Mouse (Mus musculus): ENCODE results near the gene Preb.

Preb gene

GRCm38 (mm10) chr5:30921256-30922033 is 38.7 kb downstream of the Preb start, which contains the start of gene Khk:
Khk (plus strand) TSS chr5:30921431.
- Histone ChIP-seq H3K27me3 (ENCODE audit: control insufficient read depth, insufficient read depth, low read length, poor library complexity, severe bottlenecking) (no peaks in the 10 kb centered on the region), H3K36me3 (ENCODE audit: control insufficient read depth, insufficient read depth, low read length, poor library complexity, severe bottlenecking) (no peaks in the 10 kb centered on the region)
- peak; percentile 96 for DNase-seq (ENCODE audit: low read depth, low spot score)

GRCm38 (mm10) chr5:30920621-30921020 is 39.5 kb downstream of the Preb start:
- DNase-seq (ENCODE audit: low read depth, low spot score): no peak
- Histone ChIP-seq H3K36me3 (ENCODE audit: control insufficient read depth, insufficient read depth, low read length, poor library complexity, severe bottlenecking) (no peaks in the 10 kb centered on the region), H3K27me3 (ENCODE audit: control insufficient read depth, insufficient read depth, low read length, poor library complexity, severe bottlenecking) (no peaks in the 10 kb centered on the region)

DNA sequence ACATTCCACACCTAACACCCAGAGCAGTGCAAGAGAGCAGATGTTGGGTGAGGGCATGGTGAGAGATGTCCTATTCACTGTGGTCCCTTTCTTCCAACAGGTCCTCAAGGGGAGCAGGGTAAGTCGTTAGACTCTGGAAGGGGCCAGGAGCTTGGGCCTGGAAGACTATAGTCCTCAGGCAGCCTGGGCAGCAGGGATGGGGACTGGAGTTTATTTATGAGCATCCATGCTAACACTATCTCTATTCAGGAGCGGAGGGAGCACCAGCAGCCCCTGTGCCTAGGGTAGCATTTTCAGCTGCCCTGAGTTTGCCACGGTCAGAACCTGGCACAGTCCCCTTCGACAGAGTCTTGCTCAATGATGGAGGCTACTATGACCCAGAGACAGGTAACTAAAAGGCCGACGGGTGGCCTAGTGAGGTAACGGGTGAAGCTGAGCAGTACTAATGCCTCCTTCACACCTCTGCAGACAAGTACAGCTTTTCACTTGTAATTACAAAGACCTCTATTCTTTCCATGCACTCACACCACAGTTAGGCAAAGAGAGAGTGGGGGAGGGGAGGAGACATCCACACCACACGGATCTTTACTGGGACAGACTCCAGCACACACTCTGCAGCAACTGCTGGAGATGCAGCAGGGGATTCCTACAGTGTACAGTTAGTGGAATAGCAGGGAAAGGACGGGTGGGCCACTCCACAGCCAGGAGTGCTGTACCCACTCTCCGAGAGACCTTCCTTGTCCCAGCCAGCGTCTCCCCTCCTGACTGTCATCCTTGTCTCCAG is 40.1 kb downstream of the Preb start:
- H3K27me3 ChIP-seq (ENCODE audit: control insufficient read depth, insufficient read depth, low read length, poor library complexity, severe bottlenecking): no peaks in the 10 kb centered on the region
- no peak for DNase-seq (ENCODE audit: low read depth, low spot score)
- H3K36me3 ChIP-seq (ENCODE audit: control insufficient read depth, insufficient read depth, low read length, poor library complexity, severe bottlenecking): no peaks in the 10 kb centered on the region

DNA sequence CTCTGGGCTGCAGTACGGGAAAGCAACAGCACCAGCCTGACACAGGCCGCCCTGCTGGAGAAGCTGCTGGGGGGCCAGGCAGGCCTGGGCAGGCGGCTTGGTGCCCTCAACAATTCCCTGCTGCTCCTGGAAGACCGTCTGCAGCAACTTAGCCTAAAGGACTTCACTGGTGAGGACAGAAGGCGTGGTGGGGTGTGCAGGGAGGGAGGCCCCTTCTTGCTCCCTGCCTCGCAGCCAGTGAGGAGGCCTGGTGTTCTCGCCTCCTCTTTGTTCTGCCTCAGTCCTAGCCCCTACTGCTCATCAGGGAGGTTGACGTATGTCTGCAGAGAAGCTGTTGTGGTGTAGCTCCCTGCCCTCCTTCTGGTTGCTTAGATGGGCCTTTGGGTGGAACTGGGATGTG is 41.5 kb downstream of the Preb start:
- no peak for DNase-seq (ENCODE audit: low read depth, low spot score)
- Histone ChIP-seq H3K36me3 (ENCODE audit: control insufficient read depth, insufficient read depth, low read length, poor library complexity, severe bottlenecking) (no peaks in the 10 kb centered on the region), H3K27me3 (ENCODE audit: control insufficient read depth, insufficient read depth, low read length, poor library complexity, severe bottlenecking) (no peaks in the 10 kb centered on the region)

DNA sequence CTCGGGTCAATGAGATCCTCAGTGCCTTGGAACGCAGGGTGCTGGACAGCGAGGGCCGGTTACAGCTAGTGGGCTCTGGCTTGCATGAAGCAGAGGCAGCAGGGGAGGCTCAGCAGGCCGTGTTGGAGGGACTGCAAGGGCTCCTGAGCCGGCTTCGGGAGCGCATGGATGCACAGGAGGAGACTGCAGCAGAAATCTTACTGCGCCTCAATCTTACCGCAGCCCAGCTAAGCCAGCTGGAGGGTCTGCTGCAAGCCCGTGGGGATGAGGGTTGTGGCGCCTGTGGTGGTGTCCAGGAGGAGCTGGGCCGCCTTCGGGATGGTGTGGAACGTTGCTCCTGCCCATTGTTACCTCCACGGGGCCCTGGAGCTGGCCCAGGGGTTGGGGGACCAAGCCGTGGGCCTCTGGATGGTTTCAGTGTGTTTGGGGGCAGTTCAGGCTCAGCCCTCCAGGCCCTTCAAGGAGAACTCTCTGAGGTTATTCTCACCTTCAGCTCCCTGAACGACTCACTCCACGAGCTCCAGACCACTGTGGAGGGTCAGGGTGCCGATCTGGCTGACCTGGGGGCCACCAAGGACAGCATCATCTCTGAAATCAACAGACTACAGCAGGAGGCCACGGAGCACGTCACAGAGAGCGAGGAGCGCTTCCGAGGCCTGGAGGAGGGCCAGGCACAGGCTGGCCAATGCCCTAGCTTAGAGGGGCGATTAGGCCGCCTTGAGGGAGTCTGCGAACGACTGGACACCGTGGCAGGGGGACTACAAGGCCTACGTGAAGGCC is 42.1 kb downstream of the Preb start:
- no peak for DNase-seq (ENCODE audit: low read depth, low spot score)
- Histone ChIP-seq H3K27me3 (ENCODE audit: control insufficient read depth, insufficient read depth, low read length, poor library complexity, severe bottlenecking) (no peaks in the 10 kb centered on the region), H3K36me3 (ENCODE audit: control insufficient read depth, insufficient read depth, low read length, poor library complexity, severe bottlenecking) (no peaks in the 10 kb centered on the region)

DNA sequence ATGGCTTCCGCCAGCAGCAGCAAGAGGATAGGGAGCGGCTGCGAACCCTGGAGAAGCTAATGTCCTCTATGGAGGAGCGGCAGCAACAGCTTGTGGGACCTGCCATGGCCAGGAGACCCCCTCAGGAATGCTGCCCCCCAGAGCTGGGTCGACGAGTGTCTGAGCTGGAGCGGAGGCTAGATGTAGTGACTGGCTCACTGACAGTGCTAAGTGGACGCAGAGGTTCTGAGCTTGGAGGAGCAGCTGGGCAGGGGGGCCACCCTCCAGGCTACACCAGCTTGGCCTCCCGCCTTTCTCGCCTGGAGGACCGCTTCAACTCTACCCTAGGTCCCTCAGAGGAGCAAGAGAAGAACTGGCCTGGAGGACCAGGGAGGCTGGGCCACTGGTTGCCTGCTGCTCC is 42.8 kb downstream of the Preb start:
- no peaks in the 10 kb centered on the region for H3K36me3 ChIP-seq (ENCODE audit: control insufficient read depth, insufficient read depth, low read length, poor library complexity, severe bottlenecking)
- no peak for DNase-seq (ENCODE audit: low read depth, low spot score)
- H3K27me3 ChIP-seq (ENCODE audit: control insufficient read depth, insufficient read depth, low read length, poor library complexity, severe bottlenecking): no peaks in the 10 kb centered on the region

GRCm38 (mm10) chr5:30916841-30917240 is 43.3 kb downstream of the Preb start:
- Histone ChIP-seq H3K36me3 (ENCODE audit: control insufficient read depth, insufficient read depth, low read length, poor library complexity, severe bottlenecking) (no peaks in the 10 kb centered on the region), H3K27me3 (ENCODE audit: control insufficient read depth, insufficient read depth, low read length, poor library complexity, severe bottlenecking) (no peaks in the 10 kb centered on the region)
- DNase-seq (ENCODE audit: low read depth, low spot score): no peak

- peak; percentile 76 for DNase-seq (ENCODE audit: low read depth, low spot score)
- no peaks in the 10 kb centered on the region for H3K36me3 ChIP-seq (ENCODE audit: control insufficient read depth, insufficient read depth, low read length, poor library complexity, severe bottlenecking)
- no peaks in the 10 kb centered on the region for H3K27me3 ChIP-seq (ENCODE audit: control insufficient read depth, insufficient read depth, low read length, poor library complexity, severe bottlenecking)
Observed at GRCm38 (mm10) chr5:30915974-30916433, 44.2 kb downstream of the Preb start.

DNA sequence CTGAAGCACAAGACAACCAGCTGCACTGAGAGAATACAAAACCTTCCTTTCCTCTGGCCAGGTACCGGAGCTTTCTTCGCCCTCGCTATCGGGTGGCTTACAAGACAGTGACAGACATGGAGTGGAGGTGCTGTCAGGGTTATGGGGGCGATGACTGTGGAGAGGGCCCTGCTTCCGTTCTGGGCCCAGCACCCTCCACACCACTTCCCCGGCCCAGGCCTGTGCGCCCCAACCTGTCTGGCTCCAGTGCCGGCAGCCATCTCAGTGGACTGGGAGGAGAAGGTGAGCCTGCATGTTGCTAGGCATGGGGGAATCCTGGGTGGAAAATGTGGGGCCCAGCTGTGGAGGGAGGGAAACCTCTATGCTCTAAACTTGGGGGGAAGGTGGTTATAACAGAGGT is 44.7 kb downstream of the Preb start:
- H3K36me3 ChIP-seq (ENCODE audit: control insufficient read depth, insufficient read depth, low read length, poor library complexity, severe bottlenecking): no peaks in the 10 kb centered on the region
- no peaks in the 10 kb centered on the region for H3K27me3 ChIP-seq (ENCODE audit: control insufficient read depth, insufficient read depth, low read length, poor library complexity, severe bottlenecking)
- DNase-seq (ENCODE audit: low read depth, low spot score): no peak

GRCm38 (mm10) chr5:30914849-30915248 is 45.3 kb downstream of the Preb start:
- Histone ChIP-seq H3K36me3 (ENCODE audit: control insufficient read depth, insufficient read depth, low read length, poor library complexity, severe bottlenecking) (no peaks in the 10 kb centered on the region), H3K27me3 (ENCODE audit: control insufficient read depth, insufficient read depth, low read length, poor library complexity, severe bottlenecking) (no peaks in the 10 kb centered on the region)
- DNase-seq (ENCODE audit: low read depth, low spot score): no peak

GRCm38 (mm10) chr5:30914101-30914635 is 46.0 kb downstream of the Preb start:
- H3K27me3 ChIP-seq (ENCODE audit: control insufficient read depth, insufficient read depth, low read length, poor library complexity, severe bottlenecking): no peaks in the 10 kb centered on the region
- no peaks in the 10 kb centered on the region for H3K36me3 ChIP-seq (ENCODE audit: control insufficient read depth, insufficient read depth, low read length, poor library complexity, severe bottlenecking)
- DNase-seq (ENCODE audit: low read depth, low spot score): no peak

- Histone ChIP-seq H3K36me3 (ENCODE audit: control insufficient read depth, insufficient read depth, low read length, poor library complexity, severe bottlenecking) (no peaks in the 10 kb centered on the region), H3K27me3 (ENCODE audit: control insufficient read depth, insufficient read depth, low read length, poor library complexity, severe bottlenecking) (no peaks in the 10 kb centered on the region)
- no peak for DNase-seq (ENCODE audit: low read depth, low spot score)
Observed at GRCm38 (mm10) chr5:30913060-30913841, 46.9 kb downstream of the Preb start, which contains the start of gene Emilin1. Emilin1 (plus strand) TSS chr5:30913402.

GRCm38 (mm10) chr5:30912156-30912555 is 48.0 kb downstream of the Preb start:
- H3K27me3 ChIP-seq (ENCODE audit: control insufficient read depth, insufficient read depth, low read length, poor library complexity, severe bottlenecking): no peaks in the 10 kb centered on the region

DNA sequence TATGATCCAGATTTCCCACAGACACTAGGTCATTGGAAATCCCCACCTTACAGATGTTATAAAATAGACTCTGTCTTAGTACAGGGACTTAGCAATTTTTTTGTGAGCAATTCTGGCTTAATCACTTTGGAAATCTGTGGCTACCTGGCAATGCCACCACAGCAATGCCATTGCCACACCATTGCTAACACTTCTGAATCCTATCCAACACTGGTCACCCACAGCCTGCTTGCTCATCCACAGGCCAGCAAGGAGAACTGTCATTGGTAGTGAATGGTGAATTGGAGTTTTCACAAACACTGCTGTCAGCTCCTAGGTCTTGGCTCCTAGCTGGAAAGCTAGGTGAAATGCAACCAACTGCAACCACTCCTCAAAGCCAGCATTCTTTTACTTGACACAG is 49.7 kb downstream of the Preb start:
- 0 out of 2 replicates have a peak, but pooled peaks cover 1% of the 10 kb centered on the region for H3K36me3 ChIP-seq (ENCODE audit: control insufficient read depth, insufficient read depth, low read length, poor library complexity, severe bottlenecking)
- no peaks in the 10 kb centered on the region for H3K27me3 ChIP-seq (ENCODE audit: control insufficient read depth, insufficient read depth, low read length, poor library complexity, severe bottlenecking)
- no peak for DNase-seq (ENCODE audit: low read depth, low spot score)

More at GRCm38 (mm10) chr5:30912156-30912555, 48.0 kb downstream of the Preb start:
- no peaks in the 10 kb centered on the region for H3K36me3 ChIP-seq (ENCODE audit: control insufficient read depth, insufficient read depth, low read length, poor library complexity, severe bottlenecking)
- DNase-seq (ENCODE audit: low read depth, low spot score): no peak

All from splenic B cell, adult 2 months (primary cell).